Mouse (Mus musculus) neural tube, embryonic 10.5 days (tissue): ENCODE data around the gene Ccr1l1.

ENCODE experiments used
- DNase-seq: peaks from one replicate; pipeline ENCODE4 v3.0.0-alpha.2; 2017; ENCODE audit warnings: low spot score; ENCODE audit errors: extremely low spot score

Ccr1l1 gene

GRCm38 (mm10) chr9:123928759-123929246 is 49.4 kb downstream of the Ccr1l1 start:
- DNase-seq, result no peak

- no peak for DNase-seq
These were observed 50.0 kb downstream of the Ccr1l1 start for GRCm38 (mm10) chr9:123928118-123928758.

- no peak for DNase-seq
These were observed 50.8 kb downstream of the Ccr1l1 start for GRCm38 (mm10) chr9:123927281-123927960.
